Mouse (Mus musculus) adrenal gland, postnatal 4 days (tissue): Measurements from ENCODE around the gene 1700067K01Rik. TPM values are rescaled to one million over a fixed set of nuclear protein-coding genes. Genes with fewer than 3 reads are reported as not detected.

ENCODE experiments used
- DNase-seq, 2 experiments: peaks; one replicate each; pipeline ENCODE4 v3.0.0; 2021 to 2022; ENCODE audit warnings: low spot score in 2 of 2, mixed read lengths in 2 of 2
- long read RNA-seq, 2 experiments: library from polyadenylated mRNA; stranded (forward); transcript quantifications; one replicate each; pipeline ENCODE4 v2.0.0; 2021
- total RNA-seq, 2 experiments: library from RNA; stranded (reverse); gene quantifications; 2 replicates each; pipeline ENCODE4 v1.2.3; 2021

Gene 1700067K01Rik
- total RNA-seq = under 1 TPM; 0.62 to 0.76 TPM
- long read RNA-seq, experiment 1, partial matches to known transcripts = 0 of 4 reads
- long read RNA-seq, experiment 1, other reads (novel, unspliced or antisense) = 4 of 4 reads
- long read RNA-seq, experiment 2, partial matches to known transcripts = 0 of 5 reads
- long read RNA-seq, experiment 2, other reads (novel, unspliced or antisense) = 5 of 5 reads

DNA sequence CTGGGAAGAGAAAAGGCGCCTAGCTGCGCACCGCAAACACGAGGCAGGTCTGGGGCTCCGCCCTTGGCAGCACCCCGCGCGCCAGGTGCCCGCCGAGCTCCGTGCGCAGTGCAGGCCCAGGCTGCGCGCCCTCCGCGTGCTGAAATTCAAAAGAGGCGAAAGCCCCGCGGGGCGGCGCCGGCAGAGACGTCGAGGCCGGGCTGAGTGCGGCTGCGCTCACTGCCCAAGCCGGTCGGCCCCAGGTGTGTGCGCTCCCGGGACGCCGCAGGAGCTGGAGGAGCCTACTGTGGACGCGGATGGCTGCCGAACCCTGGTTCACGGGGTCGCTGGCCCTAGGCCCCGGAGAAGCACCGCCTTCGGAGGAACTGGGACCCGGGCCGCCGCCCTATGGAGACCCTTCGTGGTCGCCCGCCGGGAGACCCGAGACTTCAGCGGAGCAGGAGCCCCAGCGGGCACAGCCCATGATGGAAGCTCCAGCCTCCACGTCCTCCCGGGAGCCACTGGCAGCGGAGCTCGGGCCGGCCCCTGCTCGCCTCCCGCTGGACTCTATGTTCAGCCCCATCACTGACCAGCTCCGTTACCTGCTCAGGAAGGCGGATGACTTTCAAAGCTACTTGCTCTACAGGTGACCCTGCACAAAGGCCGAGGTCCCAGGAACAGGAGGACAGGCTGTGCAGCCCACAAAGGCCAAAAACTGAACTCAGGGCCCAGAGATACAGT lies at the start of gene 1700067K01Rik:
Gene 1700067K01Rik (plus strand): TSS at position 222 of the 720 bp plus-strand sequence.
- DNase-seq = no peak

DNA sequence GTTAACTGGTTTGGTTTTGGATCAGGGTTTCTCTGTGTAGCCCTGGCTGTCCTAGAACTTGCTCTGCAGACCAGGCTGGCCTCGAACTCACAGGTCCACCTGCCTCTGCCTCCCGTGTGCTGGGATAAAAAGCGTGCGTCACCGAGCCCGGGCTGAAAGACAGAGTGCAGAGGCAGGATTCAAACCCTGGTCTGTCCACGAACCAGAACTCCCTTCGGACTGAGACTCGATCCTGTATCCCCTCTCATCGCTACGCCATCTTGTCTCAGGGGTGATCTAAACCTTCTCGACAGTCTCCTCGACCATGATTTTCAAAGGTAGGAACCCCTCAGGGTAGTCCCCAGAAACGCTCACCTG lies 46.6 kb upstream of the 1700067K01Rik start:
- no peak for DNase-seq

DNA sequence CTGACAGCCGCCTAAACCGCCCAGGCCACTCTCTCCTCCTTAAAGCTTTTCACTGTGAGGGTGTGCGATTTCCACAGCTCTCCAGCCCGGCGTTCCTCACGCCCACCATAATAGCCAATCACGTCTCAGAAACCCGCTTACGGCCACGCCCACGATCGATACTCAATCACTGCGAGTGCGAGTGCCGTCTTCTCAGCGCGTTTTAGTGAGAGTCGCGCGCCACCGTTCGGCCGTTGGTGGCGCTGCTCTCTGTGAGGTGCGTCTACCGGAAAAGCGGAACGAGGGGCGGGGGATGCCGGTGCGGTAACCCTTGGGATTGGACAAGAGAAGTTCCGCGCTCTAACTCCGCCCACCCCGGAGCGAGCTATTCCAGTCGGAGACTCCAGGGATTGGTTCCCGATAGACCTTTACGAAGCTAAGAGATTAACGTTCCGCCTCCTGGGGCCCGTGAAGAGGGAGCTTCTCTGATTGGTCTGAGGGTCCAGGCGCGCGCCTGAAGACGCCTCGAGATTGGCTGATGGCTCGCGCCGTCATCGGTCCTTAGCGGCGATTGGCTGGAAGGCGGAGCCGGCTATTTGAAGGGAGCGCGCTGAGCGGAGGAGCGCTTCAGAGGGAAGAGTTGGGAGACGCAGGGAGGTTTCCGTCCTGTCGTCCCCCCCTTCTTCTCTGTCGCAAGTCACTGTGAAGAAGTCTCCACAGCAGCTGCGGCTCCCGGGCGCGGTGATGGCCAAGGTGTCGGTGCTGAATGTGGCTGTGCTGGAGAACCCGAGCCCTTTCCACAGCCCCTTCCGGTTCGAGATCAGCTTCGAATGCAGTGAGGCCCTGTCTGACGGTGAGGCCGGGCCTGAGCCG lies 46.0 kb upstream of the 1700067K01Rik start, which contains the start of the genes Gm10644 and Asf1b:
Gene Gm10644 (minus strand): TSS at position 100 of the 852 bp plus-strand sequence.
Gene Asf1b (plus strand): TSS at position 402 of the 852 bp plus-strand sequence.
- peak; percentile 77 to 95 for DNase-seq

DNA sequence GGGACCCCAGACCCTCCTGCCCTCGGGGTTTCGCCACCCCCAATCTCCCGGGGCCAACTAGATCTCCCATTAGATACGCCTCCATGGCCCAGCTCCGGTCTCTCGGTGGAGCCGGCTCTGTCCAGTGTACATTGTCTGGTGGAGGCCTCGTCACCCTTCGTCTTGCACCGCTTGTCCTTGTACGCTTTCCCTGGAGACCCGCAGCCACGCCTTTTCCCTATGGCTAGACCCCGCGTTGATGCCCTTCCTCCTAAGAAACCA lies 45.4 kb upstream of the 1700067K01Rik start:
- no peak for DNase-seq

DNA sequence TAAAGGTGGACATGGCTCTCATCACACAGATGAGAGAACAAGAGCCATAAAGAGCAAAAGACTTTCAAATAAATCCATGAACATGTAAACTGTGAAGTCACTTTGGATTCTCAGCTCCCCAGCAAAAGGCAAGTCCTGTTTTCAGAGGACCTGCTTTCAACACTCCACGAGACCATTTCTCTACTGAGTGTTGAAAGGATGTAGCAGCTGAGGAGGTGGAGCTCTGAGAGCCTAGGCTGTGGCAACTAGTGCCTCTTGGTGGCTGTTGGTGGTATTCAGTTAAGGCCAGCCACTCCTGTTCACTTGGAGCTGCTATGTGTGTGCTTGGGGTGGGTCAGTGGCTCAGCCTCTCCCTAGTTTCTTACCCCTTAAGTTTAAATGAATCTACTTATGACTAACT lies 44.5 kb upstream of the 1700067K01Rik start:
- no peak for DNase-seq

DNA sequence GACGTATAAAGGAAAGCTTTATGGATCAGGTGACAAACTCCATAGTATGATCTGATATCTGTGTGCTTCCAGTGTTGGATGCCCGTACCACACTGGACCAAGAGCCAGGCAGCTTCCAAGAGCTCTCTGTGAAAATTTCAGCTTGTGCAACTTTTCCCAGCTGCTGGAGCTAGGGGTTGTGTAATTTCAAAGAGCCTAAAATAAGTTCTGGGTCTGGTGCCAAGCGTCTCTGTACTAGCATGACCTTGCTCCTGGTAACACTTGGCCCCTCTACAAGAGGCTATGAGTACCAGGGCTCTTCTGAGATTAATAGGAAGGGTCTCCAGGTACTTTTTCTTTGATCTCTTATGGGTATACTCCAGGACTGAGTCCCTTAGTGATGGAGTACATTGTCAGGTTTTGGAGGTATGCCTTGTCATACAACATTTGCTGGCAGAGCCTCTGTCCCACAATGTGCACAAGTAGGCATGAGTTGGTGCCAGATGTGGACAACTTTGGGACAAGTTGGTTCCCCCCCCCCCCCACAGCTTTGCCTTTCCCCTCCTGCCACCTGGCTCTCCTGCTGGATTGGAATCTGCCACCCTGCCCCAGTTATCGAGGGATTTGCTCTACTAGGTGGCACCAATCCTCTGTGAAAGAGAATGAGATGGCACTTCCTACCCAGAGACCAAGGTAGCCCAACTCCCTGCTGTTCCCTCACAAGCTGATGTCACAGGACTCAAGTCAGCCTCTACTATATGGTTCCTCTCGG lies 37.1 kb upstream of the 1700067K01Rik start:
- no peak for DNase-seq

DNA sequence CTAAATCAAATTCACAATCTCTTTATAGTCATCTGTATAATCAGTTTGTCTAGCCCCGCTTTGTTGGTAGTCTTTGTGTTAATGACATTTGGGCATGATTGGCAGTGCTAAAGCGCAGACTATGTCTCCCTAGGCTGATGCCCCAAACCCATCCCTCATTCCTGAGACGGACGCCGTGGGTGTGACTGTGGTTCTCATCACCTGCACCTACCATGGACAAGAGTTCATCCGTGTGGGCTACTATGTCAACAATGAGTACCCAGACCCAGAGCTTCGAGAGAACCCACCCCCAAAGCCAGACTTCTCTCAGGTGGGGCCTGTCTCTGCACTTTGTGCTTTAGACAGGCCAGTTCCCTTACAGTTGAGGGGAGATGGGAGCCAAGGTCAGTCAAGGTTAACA lies 33.6 kb upstream of the 1700067K01Rik start:
- DNase-seq = no peak

DNA sequence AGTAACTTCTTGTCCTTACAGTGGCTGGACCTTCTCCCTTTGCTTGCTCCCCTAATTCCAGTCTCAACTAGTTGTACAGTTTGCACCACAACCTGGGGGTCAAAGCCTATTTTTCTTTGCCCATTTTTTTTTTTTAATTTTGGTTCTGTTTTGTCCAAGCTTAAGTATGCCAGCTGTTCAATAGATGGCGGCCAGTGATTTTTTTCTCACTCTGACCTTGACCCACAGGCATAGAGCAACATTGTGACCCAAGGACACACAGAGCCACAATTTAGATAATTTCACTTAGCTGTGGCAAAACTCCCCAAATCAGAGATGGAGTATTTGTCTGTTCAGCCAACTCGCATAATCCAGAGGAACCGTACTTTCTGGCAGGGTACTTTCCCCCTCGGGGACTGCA lies 30.2 kb upstream of the 1700067K01Rik start:
- no peak for DNase-seq

DNA sequence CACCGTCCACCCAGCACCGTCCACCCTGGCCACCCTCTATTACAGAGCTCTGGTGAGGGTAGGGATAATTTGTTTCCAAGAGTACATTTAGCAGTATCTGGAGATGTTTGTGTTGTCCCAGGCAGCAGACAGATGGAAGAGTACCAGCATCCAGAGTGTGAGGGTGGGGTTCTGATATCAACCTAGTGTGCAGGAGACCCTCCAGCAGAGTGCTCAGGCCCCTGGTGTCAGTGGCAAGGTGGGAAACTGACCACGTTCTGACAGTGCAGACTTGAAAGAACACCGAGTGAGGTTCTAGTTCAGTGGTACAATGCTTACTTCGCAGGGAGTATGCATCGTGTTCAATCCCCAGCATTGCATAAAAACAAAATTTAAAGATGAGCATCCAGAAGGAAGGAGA lies 29.6 kb upstream of the 1700067K01Rik start:
- DNase-seq = no peak

DNA sequence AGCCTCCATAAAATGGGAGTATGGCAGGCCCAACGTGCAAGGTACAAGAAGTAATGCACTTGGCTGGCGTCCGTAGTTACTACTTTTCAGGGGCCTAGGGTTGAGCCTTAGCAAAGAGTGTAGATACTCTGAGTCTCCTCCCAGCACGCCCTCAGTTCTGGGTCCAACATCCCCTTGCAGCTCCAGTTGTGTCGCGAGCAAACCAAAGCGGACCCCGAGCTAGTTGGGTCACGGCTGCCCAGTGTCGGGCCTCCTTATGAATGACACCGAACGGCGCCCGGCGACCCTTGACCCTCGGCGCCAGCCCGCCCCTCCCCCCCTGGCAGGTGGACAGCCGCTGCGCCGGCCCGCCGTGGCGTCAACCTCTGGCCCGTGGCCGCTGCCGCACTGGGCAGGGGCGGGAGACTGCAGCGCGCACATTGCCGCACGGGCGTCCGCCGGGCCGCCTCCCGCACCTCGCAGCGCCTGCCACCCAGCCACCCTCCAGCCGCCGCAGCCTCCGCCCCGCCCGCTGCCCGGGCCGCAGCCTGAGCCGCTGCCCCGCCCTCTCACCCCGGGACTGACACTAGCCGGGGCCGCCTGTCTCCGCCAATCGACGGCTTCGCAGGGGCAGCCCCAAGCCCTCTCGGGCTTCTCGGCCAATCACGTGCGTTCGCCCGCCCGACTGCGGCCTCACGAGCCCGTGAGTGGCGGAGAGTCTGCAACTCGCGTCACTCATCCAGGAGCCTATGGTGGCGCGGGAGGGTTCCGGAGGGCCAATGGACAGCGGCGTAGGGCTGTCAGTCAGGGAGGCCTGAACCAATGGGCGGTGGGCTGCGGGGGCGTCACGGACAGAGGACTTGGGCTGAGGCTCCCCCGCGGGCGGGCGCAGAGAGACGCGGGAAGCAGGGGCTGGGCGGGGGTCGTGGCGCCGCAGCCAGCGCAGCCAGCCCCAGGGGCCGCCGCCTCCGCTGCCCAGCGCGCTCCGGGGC lies 28.9 kb upstream of the 1700067K01Rik start, which contains the start of gene Prkaca:
Gene Prkaca (plus strand): TSS at position 844 of the 971 bp plus-strand sequence.
- peak; percentile 94 to 97 for DNase-seq

DNA sequence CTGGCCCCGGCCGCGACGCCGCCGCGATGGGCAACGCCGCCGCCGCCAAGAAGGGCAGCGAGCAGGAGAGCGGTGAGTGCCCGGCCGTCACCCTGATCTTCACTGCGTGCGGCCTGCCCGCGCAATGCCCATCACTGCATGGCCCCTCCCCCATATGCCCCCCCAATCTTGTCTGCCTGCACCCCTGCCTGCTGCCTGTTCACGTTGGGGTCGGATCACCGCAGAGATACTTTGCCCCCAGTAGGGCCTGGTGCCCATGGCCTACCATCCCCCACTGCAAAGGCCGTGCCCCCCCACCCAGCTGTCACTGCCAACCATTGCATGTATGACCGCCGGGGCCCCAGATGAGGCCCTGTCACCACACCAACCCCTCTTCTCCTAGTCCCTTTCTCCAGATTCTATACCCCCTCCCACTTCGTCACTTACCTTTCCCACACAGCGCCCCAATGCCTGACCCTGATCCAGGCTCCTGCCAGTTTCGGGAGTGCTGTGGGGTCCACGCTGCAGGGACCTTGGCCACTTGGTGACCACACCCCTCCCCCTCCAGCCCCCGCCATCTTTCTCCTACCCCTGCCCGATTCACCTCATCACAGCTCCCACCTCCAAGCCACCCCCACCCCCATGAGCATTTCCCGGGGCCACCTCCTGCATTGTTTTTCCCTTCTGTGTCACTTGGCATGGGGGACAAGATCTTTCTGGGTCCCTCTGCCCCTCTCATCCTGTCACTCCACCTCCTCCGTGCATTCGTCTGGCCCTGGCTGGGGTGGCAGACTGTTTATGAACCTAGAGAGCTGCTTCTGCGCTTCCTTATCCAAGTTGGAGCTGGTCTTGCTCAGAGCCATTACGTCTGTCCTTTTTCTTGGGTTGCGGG lies 27.9 kb upstream of the 1700067K01Rik start:
- no peak for DNase-seq

DNA sequence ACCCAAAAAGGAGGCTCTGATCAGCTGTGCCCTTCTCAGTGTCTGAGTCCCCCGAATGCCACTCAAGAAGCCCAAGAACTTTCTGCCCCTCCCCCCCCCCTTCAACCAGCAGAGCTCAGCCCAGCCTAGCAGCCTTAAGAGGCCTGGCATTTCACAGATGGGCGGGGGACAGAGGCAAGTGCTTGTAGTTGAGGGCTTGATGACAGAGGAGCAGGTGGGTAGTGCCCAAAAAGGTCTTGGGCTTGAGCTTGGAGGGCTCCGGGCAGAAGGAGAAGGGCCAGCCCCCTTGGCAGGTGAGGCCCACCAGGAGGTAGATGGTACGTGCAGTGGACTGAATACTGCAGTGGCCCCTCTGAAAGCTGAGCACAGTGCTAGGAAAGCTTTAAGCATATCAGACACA lies 26.8 kb upstream of the 1700067K01Rik start:
- no peak for DNase-seq

DNA sequence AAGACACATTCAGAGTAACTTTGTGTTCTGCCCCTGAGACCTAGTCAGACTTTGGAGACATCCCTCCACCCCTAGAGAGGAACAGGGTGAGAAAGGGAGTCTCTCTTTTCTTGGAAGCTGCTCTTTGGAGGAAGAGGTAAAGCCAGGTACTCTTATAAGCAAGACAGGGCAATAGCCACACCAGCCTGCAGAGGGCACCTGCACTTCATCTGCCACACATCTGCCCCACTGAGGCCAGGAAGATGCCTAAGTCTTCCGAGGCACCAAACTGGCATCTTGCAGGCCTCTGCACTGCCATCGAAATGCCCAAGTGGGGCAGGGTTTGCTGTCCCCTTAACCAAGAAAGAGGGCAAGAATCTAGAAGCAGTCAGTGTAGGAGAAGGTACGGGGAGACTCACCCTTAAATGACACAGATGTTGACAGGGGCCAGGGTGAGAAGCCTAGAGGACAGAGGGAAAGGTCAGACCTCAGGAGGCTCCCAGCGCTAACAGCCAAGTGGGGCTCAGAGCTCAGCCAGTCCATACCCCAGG lies 25.1 kb upstream of the 1700067K01Rik start:
- no peak for DNase-seq

DNA sequence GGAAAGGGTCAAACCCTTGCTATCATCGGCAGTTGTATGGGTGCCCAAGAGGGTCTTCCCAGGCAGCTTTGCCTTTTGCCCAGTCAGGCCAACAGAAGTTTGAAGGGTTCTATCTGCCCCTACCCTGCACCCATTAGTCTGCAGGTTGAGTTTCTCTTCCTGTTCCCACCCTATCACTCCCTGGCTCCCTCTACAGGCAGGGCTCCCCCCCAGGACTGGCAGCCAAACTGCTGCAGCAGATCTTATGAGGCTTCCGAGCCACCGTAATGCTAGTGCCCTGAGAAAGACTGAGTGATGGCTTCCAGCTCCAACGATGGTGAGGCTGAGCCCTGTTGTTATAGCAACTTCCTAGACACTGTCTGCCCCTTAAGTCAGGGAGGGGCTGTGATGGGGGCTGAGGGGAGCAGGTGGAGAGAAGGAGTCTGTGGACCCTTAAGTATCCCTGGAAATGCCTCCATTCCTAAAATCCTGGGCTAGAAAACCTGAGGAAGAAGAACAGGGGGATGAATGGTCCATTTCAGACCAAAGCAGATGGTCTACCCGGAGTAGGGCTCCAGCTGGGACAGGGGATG lies 24.4 kb upstream of the 1700067K01Rik start:
- DNase-seq = no peak

DNA sequence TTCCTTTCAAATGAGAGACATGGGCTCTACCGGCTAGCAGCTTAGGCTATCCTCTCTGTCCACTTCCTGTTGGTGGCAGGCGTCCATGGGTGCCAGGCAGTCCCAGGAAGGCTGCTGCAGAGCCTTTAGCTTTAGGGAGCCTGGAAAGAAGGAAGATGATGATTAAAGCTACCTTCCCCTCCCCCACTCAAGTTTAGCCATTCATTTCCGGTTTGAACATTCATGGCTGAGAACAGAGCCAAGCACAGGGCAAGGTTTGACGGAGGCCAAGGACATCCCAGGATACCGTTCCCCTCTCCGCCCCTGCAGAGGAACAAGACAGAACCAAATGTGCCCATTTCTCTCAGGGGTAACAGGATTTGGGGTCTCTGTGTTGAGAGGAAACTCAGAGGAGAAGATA lies 23.7 kb upstream of the 1700067K01Rik start:
- DNase-seq = no peak

DNA sequence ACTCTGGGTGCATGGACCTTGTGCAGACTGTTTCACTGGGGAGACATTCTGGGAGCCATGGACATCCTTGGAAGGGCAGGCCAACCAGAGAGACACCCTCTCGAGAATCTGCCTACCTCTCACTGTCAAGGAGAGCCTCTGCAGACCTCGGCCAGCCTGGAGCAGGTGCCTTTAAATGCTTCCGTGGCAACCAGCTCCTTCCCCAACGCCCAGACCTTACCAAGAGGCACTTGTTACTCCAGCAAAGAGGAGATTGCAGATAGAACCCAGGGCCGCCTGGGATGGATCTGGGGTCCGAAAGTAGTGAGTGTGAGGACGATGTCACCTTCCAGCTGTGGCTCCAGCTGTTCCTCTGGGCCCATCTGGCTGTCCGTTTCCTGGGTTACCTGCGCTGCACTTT lies 23.1 kb upstream of the 1700067K01Rik start:
- no peak for DNase-seq

DNA sequence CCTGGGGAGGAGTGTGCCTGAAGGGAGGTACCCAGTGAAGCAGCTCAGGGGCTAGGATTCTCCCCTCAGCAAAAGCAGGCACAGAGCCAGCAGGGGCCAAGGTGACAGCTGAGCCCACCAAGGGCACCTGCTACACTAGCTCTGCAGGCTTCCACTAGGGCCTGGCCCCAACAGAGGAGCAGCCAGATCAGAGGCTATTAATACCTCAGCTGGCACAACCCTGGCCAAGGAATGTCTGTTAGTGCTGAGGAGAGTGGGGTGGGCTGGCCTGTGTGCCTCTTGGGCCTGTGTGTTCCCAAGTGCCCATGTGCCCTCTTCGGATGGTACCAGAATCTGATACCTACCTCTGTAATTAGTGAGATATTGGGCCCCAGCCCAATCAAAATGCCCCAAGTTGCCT lies 21.1 kb upstream of the 1700067K01Rik start:
- no peak for DNase-seq

DNA sequence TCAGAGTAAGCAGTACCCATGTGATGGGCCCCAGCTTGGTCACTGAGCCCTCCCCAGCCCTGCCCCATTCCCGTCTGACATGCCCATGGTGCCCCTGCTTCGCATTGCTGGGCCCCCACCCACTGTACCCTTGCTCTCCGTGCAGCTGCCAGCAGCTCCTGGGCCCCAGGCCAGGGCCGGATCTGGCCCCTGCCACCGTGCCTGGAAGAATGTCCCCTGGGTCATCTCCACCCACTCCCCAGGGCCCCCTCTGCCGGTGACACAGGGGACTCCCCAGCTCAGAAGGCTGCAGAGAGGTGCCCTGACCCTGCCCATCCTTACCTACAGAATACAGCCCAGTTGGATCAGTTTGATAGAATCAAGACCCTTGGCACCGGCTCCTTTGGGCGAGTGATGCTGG lies 20.5 kb upstream of the 1700067K01Rik start:
- DNase-seq = no peak

DNA sequence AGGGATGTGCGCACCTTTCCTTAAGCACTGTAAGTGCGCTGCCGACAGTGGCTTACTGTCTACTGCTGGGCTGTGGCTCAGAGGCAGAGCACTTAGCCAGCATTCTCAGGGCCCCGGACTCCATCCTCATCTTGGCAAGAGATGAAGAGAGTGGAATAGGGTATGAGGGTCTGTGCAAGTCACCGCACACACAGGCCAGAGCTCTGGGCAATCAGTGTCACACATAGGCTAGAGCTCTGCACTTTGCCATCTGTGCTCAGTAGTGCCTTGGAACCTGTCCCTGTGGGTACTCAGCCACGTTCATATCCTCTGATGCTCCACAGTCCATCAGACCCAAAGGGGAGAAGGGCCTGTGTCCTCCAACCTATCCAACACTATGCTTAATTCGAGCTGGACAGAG lies 19.8 kb upstream of the 1700067K01Rik start:
- DNase-seq = no peak
